Mouse (Mus musculus): Measurements from ENCODE around the gene Pak1.

Pak1 gene

DNA sequence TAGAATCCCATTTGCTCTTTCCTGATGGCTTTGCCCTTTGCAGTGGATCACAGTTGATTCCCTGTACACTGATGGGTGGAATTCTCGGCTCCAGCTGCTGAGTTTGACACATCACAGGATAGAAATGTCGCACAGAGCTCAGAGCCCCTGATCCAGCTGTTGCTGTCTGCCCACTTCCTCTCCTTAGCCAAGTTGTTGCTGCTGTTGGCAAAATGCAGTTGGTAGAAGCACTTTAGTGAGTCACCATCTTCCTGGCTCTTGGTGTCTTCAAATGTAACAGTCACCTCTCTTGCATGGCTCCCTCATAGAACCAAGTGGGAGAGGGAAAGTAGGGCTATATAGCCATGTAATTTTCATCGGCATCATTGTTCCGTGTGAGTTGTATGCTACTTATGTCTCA is 11.2 kb upstream of the Pak1 start:
- no peak for DNase-seq (ENCODE audit: low spot score in 2 of 2)

DNA sequence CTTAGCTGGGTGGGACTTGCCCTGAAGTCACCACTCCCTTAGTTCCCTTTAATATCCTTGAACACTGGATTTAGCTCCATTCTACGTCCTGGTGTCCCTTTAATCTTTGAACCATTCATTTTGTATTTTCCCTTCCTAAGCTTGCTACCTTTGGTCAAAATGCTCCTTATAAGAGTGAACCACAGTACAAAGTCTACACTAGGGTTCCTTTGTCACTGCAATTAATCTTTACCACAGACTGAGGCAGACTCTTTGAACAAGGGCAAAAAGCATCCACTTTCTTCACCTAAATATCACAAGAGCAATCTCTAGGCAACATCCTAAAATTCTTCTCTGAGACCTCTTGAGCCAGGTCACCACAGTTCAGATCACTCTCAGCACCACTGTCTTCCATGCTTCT is 8.1 kb upstream of the Pak1 start:
- DNase-seq (ENCODE audit: low spot score in 2 of 2): no peak

DNA sequence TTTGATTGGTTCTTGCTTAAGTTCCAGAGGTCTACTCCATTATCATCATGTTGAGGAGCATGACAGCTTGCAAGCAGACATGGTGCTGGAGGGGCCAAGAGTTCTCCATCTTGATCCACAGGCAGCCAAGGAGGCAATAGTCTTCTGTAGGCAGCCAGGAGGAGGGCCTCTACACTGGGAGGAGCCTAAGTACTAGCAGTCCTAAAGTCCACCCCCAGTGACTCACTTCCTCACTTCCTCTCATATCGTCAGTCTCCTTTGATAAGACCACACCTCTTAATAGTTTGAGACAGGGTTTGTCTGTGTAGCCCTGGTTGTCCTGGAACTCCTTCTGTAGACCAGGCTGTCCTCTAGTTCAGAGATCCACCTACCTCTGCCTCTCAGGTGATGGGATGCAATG is 7.5 kb upstream of the Pak1 start:
- no peak for DNase-seq (ENCODE audit: low spot score in 2 of 2)

DNA sequence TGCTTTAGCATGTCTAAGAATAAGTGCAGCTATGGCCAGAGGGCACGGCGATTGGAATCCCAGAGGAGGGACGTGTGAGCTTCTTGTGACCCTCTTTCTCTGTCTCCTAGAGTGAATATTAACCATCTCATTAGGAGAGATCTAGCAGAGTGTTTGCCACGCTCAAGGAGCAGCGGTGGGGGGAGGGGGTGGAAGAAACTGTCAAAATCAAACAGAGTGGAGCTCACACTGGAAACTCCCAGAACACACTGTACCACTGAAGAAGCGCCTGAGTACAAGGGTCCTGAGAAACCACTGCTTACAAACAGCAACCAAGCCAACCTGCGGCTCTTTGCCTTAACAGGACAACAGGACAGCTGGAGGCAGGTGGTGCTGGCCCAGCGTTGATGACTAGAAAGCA is 6.8 kb upstream of the Pak1 start:
- no peak for DNase-seq (ENCODE audit: low spot score in 2 of 2)

DNA sequence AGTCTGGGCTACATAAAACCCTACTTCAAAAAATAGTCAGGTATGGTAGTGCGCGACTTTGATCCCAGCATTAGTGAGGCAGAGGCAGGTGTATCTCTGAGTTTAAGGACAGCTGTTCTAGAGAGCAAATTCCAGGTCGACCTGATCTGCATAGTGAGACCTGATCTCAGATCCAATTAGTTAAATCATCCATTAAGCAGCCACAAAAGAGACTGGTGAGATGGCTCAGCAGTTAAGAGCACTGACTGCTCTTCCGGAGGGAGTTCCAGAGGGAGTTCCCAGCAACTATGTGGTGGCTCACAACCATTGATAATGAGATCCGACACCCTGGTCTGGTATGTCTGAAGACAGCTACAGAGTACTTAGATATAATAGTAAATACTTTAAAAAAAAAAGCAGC is 4.8 kb upstream of the Pak1 start:
- no peak for DNase-seq (ENCODE audit: low spot score in 2 of 2)

DNA sequence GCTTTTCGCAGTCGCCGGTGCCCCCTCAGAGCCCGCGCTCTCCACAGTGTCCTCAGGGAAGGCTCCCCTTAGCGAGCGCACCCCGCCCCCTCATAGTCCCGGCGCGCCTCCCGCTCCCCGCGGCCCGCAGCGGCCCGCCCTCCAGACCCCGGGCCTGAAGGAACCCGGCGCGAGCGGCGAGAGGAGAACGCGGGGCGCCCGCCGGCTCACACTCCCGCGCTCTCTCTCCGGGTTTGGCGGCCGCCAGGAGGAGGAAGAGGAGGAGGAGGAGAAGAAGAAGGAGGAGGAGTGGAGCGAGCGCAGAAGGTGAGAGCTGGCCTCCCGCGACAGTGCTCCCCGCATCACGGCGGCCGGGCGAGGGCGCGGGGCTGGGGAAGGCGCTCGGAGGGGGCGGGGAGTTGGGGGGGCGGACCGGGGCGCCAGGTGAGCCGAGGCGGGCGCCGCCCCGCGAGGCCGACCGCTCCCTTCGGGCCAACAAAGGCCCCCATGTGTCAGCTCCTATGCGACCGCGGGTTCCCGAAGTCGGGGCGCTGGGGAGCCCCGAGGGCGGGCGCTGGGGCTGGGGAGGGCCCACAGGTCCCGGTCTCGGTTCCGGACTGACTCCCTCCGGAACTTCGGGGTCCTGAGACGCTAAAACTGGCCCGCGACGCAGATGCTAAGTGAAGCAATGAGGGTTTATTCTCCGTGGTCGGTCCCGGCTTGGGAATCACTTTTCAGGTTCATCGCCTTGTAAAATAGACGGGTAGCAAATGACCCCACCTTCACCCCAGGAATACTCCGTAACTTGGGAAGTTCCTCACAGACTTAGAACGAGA is 535 bp downstream of the Pak1 start:
- DNase-seq (ENCODE audit: low spot score in 2 of 2): no peak

DNA sequence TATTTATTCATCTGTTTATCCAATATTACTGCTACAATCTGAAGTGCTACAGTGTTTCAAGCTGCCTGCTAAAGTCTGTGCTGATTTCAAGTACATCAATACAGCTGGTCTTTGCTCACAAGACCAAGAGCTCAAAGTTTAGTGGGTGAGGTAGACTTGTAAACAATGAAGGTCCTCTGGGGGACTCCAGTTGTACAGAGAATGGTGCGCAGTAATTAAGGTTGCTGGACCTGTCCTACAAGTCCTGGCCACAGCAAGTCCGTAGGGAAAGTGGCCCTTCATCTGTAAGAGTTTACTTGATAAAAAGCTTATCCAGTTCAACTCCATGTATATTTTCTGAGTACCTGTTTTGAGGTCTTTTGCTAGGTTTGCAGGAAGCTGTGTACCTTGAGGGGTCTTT is 1.9 kb downstream of the Pak1 start:
- no peak for DNase-seq (ENCODE audit: low spot score in 2 of 2)

DNA sequence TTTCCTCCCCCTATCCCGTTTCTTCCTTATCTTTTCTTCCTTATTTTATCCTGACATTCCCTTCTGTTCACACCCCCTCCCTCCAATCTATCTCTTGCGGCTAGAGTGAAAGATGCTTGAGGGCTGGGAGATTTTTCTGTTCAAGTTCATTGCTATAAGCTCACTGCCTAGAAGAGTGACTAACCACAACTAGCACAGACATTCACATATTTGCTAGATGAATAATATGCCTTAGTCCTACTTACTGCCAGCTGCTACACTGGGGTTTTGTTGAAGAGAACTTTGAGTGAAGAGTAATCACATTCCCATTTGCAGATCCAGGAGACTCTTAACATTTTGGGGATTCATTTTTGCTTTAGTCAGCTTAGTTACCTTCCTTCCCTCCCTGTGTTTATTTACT is 4.0 kb downstream of the Pak1 start:
- DNase-seq (ENCODE audit: low spot score in 2 of 2): no peak

DNA sequence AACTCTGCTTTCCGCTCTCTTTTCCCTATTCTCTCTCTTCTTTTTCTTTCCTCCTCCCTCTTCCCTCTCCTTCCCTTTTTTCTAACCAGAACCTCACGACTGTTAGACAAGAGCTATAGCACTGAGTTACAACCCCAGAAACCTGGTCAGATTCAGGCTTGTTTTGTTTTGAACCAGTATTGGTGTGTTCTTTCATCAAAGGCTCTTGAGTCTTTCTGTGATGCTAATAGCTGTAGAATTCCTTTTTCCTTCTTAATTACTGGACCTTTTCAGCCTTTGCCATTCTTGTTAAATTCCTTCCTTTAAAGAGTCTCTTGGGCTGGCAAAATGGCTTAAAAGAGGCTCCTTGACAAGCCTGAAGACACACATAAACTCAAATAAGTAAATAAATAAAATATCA is 14.8 kb downstream of the Pak1 start:
- DNase-seq (ENCODE audit: low spot score in 2 of 2): no peak

DNA sequence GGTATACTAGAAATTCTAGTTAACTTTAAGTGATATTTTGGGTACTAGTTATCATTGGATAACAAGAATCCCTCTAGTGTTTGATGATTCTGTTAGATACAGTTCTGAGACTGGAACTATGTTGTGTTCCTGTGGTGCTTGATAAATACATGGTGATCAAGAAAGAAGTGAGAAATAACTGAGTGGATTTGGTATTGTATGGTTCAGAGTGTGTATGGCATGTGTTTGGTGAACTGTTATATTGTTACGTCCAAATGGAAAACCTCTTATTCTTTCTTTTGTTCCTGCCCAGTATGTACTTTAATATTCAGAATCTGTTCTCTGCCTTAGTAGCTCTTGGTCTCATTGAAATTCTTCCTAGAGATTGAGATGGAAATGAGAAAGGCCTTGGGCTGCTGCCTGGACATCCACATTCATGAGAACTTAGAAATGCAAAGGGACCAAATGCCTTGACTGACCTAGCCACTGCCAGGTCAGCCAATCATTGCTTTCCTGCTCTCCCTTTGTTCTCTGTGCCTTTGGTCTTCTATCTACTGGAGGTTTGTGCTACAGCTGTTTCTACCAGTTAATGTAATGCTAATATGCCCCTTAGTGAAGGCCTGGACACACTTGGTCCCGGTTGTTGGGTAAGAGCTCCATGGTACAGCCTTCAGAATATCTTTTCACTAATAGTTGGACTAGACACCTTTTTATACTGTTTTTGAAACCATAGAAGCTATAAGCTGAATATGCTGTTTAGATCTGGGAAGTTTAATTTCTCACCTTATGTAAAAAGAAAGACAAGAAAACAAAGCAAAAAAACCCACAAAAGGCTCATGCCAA is 16.1 kb downstream of the Pak1 start:
- no peak for DNase-seq (ENCODE audit: low spot score in 2 of 2)

DNA sequence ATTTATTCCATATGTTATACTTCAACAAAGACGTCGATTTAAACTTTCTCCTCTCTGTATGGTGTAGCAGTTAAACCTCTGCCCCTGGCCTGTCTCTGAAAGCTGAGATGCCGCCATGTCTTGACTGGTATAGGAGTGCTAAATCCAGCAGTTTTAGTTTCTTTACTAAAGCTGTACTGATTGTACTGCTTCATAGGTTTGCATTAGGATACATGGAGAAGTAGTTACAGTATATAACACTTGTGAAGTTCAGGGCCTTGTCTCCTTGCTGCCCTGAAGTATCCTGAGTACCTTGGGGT is 16.7 kb downstream of the Pak1 start:
- no peak for DNase-seq (ENCODE audit: low spot score in 2 of 2)

DNA sequence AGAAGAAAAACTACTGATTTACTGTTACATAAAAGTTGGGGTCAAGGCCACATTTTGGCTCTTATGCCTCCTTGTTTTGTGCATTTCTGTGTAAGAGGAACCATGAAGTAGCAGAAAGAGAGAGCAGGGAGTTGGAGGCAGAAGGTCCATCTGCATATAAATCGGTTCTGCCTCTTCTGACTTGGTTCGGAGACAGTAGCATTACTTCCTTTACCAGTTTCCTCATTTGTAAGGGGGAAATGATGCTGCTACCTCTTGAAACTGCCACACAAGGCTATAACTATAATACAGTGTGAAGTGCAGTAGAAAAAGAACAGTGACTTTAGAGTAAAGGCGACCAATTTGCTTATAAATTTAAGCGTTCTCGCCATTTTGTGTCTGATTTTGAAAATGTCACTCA is 21.0 kb downstream of the Pak1 start:
- no peak for DNase-seq (ENCODE audit: low spot score in 2 of 2)

DNA sequence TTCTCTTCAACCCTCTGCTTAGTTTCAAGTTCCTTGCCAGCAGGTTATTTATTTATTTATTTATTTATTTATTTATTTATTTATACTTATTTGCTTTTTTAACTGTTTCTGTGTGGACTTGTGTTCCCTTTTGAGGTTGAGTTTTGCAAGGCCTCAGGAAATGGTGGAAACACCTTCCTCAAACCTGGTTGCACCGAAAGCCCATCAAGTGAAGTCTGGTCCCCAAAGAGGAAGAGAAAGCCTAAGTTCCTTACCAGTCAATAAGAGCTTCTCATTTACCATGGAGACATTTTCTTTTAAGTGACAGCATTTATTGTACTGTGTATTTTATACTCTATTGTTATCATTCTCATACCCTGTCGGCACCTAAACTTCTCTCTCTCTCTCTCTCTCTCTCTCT is 33.5 kb downstream of the Pak1 start:
- no peak for DNase-seq (ENCODE audit: low spot score in 2 of 2)

DNA sequence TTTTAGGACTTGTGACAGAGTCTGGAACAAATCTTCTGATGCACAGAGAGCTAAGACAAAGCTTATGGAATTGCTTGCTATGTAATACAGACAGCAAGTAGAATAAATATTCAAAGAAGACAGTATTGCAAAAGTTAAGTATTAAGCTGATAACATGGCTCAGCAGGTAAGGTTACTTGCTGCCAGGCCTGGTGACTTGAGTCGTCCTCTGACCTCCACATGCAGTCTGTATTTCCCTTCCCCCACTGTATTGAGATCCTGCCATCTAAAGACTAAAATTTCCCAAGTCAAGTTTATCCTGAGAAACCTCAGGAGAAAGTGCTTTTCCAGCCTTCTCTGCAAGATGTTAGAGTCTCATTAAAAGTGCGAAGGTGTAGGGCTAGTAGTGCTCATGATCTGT is 40.8 kb downstream of the Pak1 start:
- DNase-seq (ENCODE audit: low spot score in 2 of 2): no peak

DNA sequence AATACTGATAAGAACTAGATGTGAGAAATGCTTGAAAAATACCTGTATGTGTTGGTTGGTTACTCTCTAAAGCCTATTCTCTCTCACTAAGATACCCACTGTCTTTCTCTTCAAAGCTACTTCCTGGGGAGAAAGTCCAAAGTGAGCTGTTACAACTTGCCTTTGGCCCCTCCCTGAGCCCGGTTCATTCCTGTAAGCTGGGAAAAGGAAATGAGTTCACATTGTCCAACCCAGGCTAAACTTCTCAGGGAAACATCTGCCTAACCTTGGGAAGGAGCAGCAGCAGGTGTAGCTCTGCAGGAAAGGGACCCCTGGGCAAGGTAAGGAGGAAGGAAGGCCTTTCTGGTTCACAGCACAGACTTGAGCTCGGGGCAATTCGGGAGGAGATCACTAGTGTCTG is 42.4 kb downstream of the Pak1 start:
- no peak for DNase-seq (ENCODE audit: low spot score in 2 of 2)

DNA sequence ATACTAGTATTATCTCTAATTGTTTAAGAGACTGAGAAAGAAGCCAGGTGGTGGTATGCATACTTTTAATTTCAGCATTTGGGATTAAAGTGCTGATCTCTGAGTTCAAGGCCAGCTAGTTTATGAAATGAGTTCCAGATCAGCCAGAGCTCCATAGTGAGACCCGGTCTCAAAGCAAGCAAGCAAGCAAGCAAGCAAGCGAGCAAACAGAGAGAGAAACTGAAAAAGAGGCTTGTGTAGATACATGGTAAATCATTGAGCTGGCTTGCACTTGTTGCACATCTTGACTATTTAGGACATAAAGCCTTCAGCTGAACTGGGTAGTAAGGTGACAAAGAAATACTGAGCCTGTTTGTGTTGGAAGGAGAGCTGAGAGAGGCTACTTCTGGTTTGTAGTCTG is 44.6 kb downstream of the Pak1 start:
- DNase-seq (ENCODE audit: low spot score in 2 of 2): no peak

DNA sequence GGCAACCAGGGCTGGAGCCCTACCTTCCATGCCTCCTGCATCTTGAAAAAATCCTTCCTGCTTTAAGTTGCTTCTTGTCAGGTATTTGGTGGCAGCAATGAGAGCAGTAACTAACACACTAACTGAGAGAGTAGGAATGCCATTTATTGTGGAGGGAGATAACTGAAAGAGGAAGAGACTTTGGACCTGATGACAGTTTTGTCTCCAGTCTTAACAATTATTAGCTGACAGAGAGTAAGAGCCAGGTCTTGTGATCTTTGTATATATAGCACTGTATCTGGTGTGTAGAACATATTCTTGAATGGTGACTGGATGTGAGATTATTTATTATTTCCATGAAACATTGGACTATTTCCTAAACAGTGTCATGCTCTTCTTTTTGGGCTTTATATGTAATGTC is 50.2 kb downstream of the Pak1 start:
- DNase-seq (ENCODE audit: low spot score in 2 of 2): no peak

DNA sequence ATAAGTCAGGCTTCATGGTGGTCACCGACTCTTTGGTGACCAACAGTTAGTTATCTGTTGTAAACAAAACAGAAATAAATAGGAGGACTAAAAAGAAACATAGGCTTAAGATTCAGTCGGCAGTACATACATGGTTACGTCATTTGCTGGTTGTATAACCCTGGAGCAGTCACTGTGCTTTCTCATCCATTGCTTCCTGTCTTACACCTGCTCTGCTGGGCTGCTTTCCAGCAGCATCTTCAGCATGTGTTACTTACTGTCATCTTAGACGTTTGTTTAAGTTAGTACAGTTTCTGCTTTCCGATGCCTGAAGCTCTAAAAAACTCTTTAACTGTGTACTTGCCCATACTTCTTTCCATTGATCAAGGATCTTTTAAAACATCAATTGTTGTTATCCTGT is 53.0 kb downstream of the Pak1 start:
- DNase-seq (ENCODE audit: low spot score in 2 of 2): no peak

DNA sequence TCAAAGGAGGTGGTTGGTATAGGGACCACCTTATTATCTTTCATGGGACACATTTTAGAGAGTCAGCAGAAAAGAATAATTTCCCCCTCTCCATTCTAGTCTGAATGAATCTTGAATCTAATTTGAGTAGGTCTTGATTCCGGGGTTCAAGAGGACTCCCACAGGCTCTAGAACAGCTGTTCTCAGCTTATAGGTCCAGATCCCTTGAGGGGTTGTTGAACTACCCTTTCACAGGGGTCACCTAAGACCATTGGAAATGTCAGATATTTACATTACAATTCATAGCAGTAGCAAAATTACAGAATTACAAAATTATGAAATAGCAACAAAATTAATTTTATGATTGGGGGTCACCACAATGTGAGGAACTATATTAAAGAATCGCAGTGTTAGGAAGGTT is 54.0 kb downstream of the Pak1 start:
- no peak for DNase-seq (ENCODE audit: low spot score in 2 of 2)

DNA sequence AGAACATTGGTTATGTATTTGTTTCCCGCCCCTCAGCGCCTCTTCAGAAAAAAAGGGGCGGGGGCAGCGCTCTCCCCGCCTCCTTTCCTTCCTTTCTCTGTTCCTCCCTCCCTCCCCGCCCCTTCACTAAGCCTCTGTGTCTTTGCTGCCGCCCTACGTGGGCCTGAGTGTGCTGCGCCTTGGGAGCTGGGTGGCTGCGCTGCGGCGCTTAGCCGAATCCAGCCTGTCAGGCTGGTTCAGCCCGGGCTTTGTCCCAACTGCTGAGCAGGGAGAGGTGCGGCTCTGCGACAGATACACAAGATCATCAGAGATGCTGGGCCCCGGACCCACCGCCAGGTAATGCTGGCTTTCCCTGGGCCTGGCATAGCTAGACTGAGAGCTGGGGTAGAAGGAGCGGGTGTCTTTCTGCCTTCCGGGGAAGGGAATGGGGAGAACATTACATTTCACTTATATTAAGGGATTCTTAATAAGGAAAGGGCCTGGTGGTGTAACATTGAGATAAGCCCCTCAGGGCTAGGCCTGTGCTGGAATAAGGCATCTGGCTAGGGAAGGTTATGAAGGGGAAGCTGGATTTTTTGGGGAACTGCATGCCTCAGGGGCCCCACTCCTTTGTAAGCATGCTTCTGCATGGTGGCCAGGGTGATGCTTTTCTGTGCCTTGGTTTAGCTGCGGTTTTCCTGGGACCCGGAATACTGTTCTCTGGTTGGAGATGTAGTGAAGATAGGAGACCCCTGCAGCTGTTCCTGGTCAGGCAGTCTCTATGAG is 54.6 kb downstream of the Pak1 start:
- DNase-seq (ENCODE audit: low spot score in 2 of 2): peak; percentile 60 to 62

DNA sequence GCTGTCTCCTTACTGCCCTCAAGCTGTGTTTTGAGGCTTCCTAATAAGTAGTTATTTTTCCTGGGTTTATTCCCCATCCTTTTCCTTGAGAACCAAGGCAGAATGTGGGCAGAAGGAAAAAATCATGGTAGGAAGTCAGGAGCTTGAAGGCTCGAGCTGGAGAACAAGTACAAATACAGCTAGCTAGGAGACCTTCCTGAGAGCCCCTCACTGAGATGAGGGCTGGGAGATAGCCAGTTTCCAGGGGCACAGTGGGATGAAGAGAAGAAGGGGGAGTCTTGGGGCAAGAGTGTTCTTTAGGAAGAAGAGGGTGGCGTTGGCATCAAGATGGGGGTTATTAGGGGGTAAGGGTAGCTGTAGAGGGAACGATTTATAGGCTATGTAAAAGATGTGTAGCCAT is 56.1 kb downstream of the Pak1 start:
- DNase-seq (ENCODE audit: low spot score in 2 of 2): no peak

DNA sequence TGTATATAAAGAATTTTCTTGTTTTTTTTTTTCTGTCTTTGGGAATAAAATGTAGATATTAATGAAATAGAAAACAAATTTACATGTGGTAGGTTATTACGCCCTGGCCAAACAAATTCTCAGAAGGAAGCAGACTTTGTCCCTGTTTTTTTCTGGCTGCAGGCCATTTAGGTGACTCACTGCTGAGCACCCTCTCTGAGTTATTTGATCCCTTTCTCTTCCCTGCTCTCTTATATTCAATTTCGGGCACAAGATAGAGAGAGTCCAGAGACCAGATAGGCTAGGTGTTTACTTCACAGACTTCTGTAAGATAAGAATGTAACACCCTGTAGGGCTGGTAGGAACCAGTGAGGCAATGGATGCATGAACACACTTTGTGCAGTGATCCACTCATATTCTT is 57.2 kb downstream of the Pak1 start:
- no peak for DNase-seq (ENCODE audit: low spot score in 2 of 2)

DNA sequence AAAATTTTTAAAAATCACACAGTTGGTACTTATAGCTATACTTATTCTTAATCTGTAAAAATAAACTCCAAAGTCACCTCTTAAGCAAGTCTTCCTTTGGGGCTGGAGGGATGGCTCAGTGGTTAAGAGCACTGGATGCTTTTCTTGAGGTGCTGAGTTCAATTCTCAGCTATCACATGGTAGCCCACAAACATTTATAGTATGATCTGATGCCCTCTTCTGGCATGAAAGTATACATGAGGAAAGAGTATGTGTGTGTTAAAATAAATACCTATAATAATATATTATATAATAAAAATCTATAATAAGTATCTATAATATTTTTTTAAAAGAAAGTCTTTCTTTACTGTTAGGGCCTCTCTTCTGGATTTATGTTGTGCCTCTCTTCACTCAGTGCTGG is 58.2 kb downstream of the Pak1 start:
- DNase-seq (ENCODE audit: low spot score in 2 of 2): no peak
